ENCODE assay signal across 8 mouse cellular contexts in genomic region chr7:101011681-101012367, GRCm38 (mm10). TPM values are rescaled to one million over a fixed set of nuclear protein-coding genes. Genes with fewer than 3 reads are reported as not detected.
A peak's percentile ranks its signal among the peaks of the same experiment; 100 is the strongest.
DNase-seq lines count a peak whose midpoint lies in the region; ATAC-seq and TF ChIP-seq lines count a peak whose summit lies in the region.

No protein-coding gene starts in this region.

- H3K36me3 ChIP-seq in embryonic facial prominence, embryonic 13.5 days: no peaks in the 10 kb centered on the region
- no peaks in the 10 kb centered on the region for H3K36me3 ChIP-seq in heart, embryonic 14.5 days (ENCODE audit: control insufficient read depth, insufficient read depth, low read length)
- no peaks in the 10 kb centered on the region for H3K36me3 ChIP-seq in kidney, postnatal 0 days (ENCODE audit: insufficient read depth, low read length)
- H3K36me3 ChIP-seq in lung, embryonic 15.5 days: no peaks in the 10 kb centered on the region
- no peaks in the 10 kb centered on the region for H3K36me3 ChIP-seq in thymus, adult 2 months (ENCODE audit: control insufficient read depth, insufficient read depth, low read length)

- ATAC-seq in embryonic facial prominence, embryonic 13.5 days (ENCODE audit: insufficient number of reproducible peaks, insufficient read depth, low FRiP score, low TSS enrichment, low read depth): peak; percentile 88
- peak; percentile 91 for ATAC-seq in heart, embryonic 14.5 days (ENCODE audit: insufficient number of reproducible peaks, insufficient read depth, low FRiP score, low read depth)
- peak; percentile 91 for ATAC-seq in kidney, postnatal 0 days (replicated peaks; ENCODE audit: low FRiP score, low read depth)
- peak; percentile 97 for ATAC-seq in lung, embryonic 15.5 days (ENCODE audit: borderline replicate concordance, extremely low read depth, low FRiP score, low TSS enrichment)
- ATAC-seq in neutrophil, adult 5-6 weeks (ENCODE audit: extremely low read depth, insufficient number of reproducible peaks, low FRiP score, poor library complexity, severe bottlenecking): peak; percentile 89

- no peaks in the 10 kb centered on the region for H3K9me3 ChIP-seq in embryonic facial prominence, embryonic 13.5 days
- H3K9me3 ChIP-seq in heart, embryonic 14.5 days (ENCODE audit: control insufficient read depth, low read length): no peaks in the 10 kb centered on the region
- H3K9me3 ChIP-seq in kidney, postnatal 0 days (replicated peaks; ENCODE audit: low read length): no peaks in the 10 kb centered on the region
- no peaks in the 10 kb centered on the region for H3K9me3 ChIP-seq in lung, embryonic 15.5 days

- H3K4me2 ChIP-seq in embryonic facial prominence, embryonic 13.5 days: peak overlapping the region; percentile 98
- H3K4me2 ChIP-seq in heart, embryonic 14.5 days (ENCODE audit: low read length): peak overlapping the region; percentile 96
- H3K4me2 ChIP-seq in kidney, postnatal 0 days (ENCODE audit: low read length): peak overlapping the region; percentile 97
- peak overlapping the region; percentile 93 for H3K4me2 ChIP-seq in lung, embryonic 15.5 days

- peaks cover 48% of the 10 kb centered on the region for H3K27me3 ChIP-seq in embryonic facial prominence, embryonic 13.5 days
- peaks cover 43% of the 10 kb centered on the region for H3K27me3 ChIP-seq in heart, embryonic 14.5 days (ENCODE audit: control insufficient read depth, insufficient read depth, low read length)
- H3K27me3 ChIP-seq in kidney, postnatal 0 days (ENCODE audit: insufficient read depth, low read length): 0 out of 2 replicates have a peak, but pooled peaks cover 4% of the 10 kb centered on the region
- peaks cover 12% of the 10 kb centered on the region for H3K27me3 ChIP-seq in lung, embryonic 15.5 days
- peaks cover 6% of the 10 kb centered on the region; the same call in 1 of the 2 replicates for H3K27me3 ChIP-seq in thymus, adult 2 months (ENCODE audit: control insufficient read depth, insufficient read depth, low read length)

- no peak for TF ChIP-seq CTCF in kidney, postnatal 0 days (IDR thresholded peaks at IDR 0.05; ENCODE audit: low read depth)
- no peak for TF ChIP-seq CTCF in thymus, adult 2 months (IDR thresholded peaks at IDR 0.05; ENCODE audit: borderline replicate concordance, control insufficient read depth, extremely low read depth, insufficient read depth, low read length, poor library complexity)

- H3K4me3 ChIP-seq in embryonic facial prominence, embryonic 13.5 days: peak overlapping the region; percentile 56
- peak overlapping the region; percentile 57 to 60 for H3K4me3 ChIP-seq in heart, embryonic 14.5 days (ENCODE audit: control insufficient read depth in 1 of 2, insufficient read depth in 1 of 2, low read depth in 1 of 2, low read length in 2 of 2)
- peak overlapping the region; percentile 45 for H3K4me3 ChIP-seq in kidney, postnatal 0 days (replicated peaks; ENCODE audit: low read depth, low read length)
- peak overlapping the region; percentile 52 for H3K4me3 ChIP-seq in lung, embryonic 15.5 days
- peak overlapping the region; percentile 38 for H3K4me3 ChIP-seq in thymus, adult 2 months (ENCODE audit: control insufficient read depth, insufficient read depth, low read length)

- DNase-seq in frontal cortex, postnatal 10 days (ENCODE audit: low spot score in 2 of 2): peak; percentile 34 to 43
- DNase-seq in frontal cortex, postnatal 14 days (ENCODE audit: low spot score in 2 of 2): no peak
- DNase-seq in kidney, postnatal 0 days (ENCODE audit: low spot score): peak; percentile 82
- DNase-seq in thymus, adult 2 months: peak; percentile 46

- no peak overlapping the region for H3K27ac ChIP-seq in embryonic facial prominence, embryonic 13.5 days
- no peak overlapping the region for H3K27ac ChIP-seq in heart, embryonic 14.5 days (replicated peaks in 1 of 2; ENCODE audit: control insufficient read depth in 1 of 2, insufficient read depth in 1 of 2, low read depth in 2 of 2, low read length in 2 of 2)
- H3K27ac ChIP-seq in kidney, postnatal 0 days: peak overlapping the region; percentile 42
- H3K27ac ChIP-seq in lung, embryonic 15.5 days: no peak overlapping the region
- H3K27ac ChIP-seq in thymus, adult 2 months (ENCODE audit: control insufficient read depth, insufficient read depth, low read length): no peak overlapping the region

- peaks cover 27% of the 10 kb centered on the region for H3K4me1 ChIP-seq in embryonic facial prominence, embryonic 13.5 days
- peaks cover 5 to 8% of the 10 kb centered on the region in 2 experiments; a peak in 2 of 4 replicates for H3K4me1 ChIP-seq in heart, embryonic 14.5 days (ENCODE audit: control insufficient read depth in 2 of 2, insufficient read depth in 2 of 2, low read length in 2 of 2)
- peaks cover 8% of the 10 kb centered on the region; the same call in 1 of the 2 replicates for H3K4me1 ChIP-seq in kidney, postnatal 0 days (replicated peaks; ENCODE audit: insufficient read depth, low read length)
- peaks cover 29% of the 10 kb centered on the region for H3K4me1 ChIP-seq in lung, embryonic 15.5 days
- H3K4me1 ChIP-seq in thymus, adult 2 months (replicated peaks; ENCODE audit: control insufficient read depth, insufficient read depth, low read length): peaks cover 5% of the 10 kb centered on the region

- WGBS in embryonic facial prominence, embryonic 13.5 days: under 1% methylated on average over 53 of the region's 53 CpGs
- under 1% methylated on average over 52 of the region's 53 CpGs for WGBS in heart, embryonic 14.5 days
- WGBS in kidney, postnatal 0 days: under 1% methylated on average over 53 of the region's 53 CpGs
- 1% methylated on average over 53 of the region's 53 CpGs for WGBS in lung, embryonic 15.5 days
- WGBS in thymus, adult 2 months: 1% methylated on average over 53 of the region's 53 CpGs

- TF ChIP-seq POLR2A in thymus, adult 2 months (IDR thresholded peaks at IDR 0.05; ENCODE audit: control insufficient read depth, extremely low read depth, insufficient read depth, low read length, poor library complexity): 0 out of 2 replicates have a peak, but pooled peaks have one; percentile 19

- peak overlapping the region; percentile 63 for H3K9ac ChIP-seq in embryonic facial prominence, embryonic 13.5 days
- peak overlapping the region; percentile 71 for H3K9ac ChIP-seq in heart, embryonic 14.5 days (ENCODE audit: low read length)
- peak overlapping the region; percentile 63 for H3K9ac ChIP-seq in kidney, postnatal 0 days (ENCODE audit: low read depth, low read length)
- H3K9ac ChIP-seq in lung, embryonic 15.5 days: peak overlapping the region; percentile 46

RNA-seq across cellular contexts. Expression of gene P2ry2, which starts 0.8 kb away (rescaled TPM):
- polyA plus RNA-seq in embryonic facial prominence, embryonic 13.5 days (2015; fragmentation: Nextera tagmentation; extraction: Ambion mirVana): 1.6 and 2.2 TPM in 2 replicates
- 1.8 and 2.5 TPM in 2 replicates for polyA plus RNA-seq in heart, embryonic 14.5 days (2014; fragmentation: Nextera tagmentation; extraction: Ambion mirVana)
- polyA plus RNA-seq in kidney, postnatal 0 days (2015; fragmentation: Nextera tagmentation; extraction: Ambion mirVana): 4.0 and 4.2 TPM in 2 replicates
- 3.9 and 4.9 TPM in 2 replicates for polyA plus RNA-seq in lung, embryonic 15.5 days (2015; fragmentation: Nextera tagmentation; extraction: Ambion mirVana)
- total RNA-seq in neutrophil, adult 5-6 weeks (2017): 15.5 and 22.1 TPM in 2 replicates
- 4.3 and 5.3 TPM in 2 replicates for polyA plus RNA-seq in thymus, adult 2 months (2012; rRNA removed)

RNA-seq across cellular contexts. Expression of gene P2ry6, which starts 37.4 kb away (rescaled TPM):
- polyA plus RNA-seq in embryonic facial prominence, embryonic 13.5 days (2015; fragmentation: Nextera tagmentation; extraction: Ambion mirVana): 3.6 and 5.6 TPM in 2 replicates
- polyA plus RNA-seq in heart, embryonic 14.5 days (2014; fragmentation: Nextera tagmentation; extraction: Ambion mirVana): 4.3 and 5.4 TPM in 2 replicates
- polyA plus RNA-seq in kidney, postnatal 0 days (2015; fragmentation: Nextera tagmentation; extraction: Ambion mirVana): 4.8 and 5.0 TPM in 2 replicates
- 9.6 and 9.9 TPM in 2 replicates for polyA plus RNA-seq in lung, embryonic 15.5 days (2015; fragmentation: Nextera tagmentation; extraction: Ambion mirVana)
- 1.4 and 2.0 TPM in 2 replicates for total RNA-seq in neutrophil, adult 5-6 weeks (2017)
- polyA plus RNA-seq in thymus, adult 2 months (2012; rRNA removed): 27.1 and 36.0 TPM in 2 replicates

Comparison
In these comparisons a context has a peak if more than half of its experiments do, and no peak if none do; other contexts are left out.
1. DNase-seq: peak in frontal cortex, postnatal 10 days (2 of 2), kidney, postnatal 0 days (single experiment) and thymus, adult 2 months (single experiment); none in frontal cortex, postnatal 14 days (0 of 2).
2. Peak in every context shown above with its lines, with median percentiles within 50 percentile points of each other: ATAC-seq, H3K4me2 ChIP-seq, H3K4me3 ChIP-seq and H3K9ac ChIP-seq.